Mouse (Mus musculus): ENCODE results near the gene Arl5c. TPM values are rescaled to one million over a fixed set of nuclear protein-coding genes. Genes with fewer than 3 reads are reported as not detected.

Arl5c gene
- polyA plus RNA-seq, 1 experiment = 3.2 TPM

Other genes with a start within 250 kb of the Arl5c start
- 18.0 and 19.0 TPM in 2 replicates for gene Cwc25, start 229.6 kb downstream of the Arl5c start, polyA plus RNA-seq (2012; rRNA removed)
- gene 1700001P01Rik, start 220.3 kb downstream of the Arl5c start, polyA plus RNA-seq (2012; rRNA removed) = 0.34 and 0.78 TPM in 2 replicates
- gene Rpl23, start 213.7 kb downstream of the Arl5c start, polyA plus RNA-seq (2012; rRNA removed) = 342 and 345 TPM in 2 replicates
- gene Lasp1, start 197.2 kb downstream of the Arl5c start, polyA plus RNA-seq (2012; rRNA removed) = 108 and 111 TPM in 2 replicates
- gene B230217C12Rik, start 155.4 kb downstream of the Arl5c start, polyA plus RNA-seq (2012; rRNA removed) = 102 and 104 TPM in 2 replicates
- gene Fbxo47, start 112.0 kb downstream of the Arl5c start, polyA plus RNA-seq (2012; rRNA removed) = 0.48 and 0.76 TPM in 2 replicates
- 11.1 and 11.4 TPM in 2 replicates for gene Plxdc1, start 9.7 kb downstream of the Arl5c start, polyA plus RNA-seq (2012; rRNA removed)
- 99.8 and 103 TPM in 2 replicates for gene Cacnb1, start 26.9 kb upstream of the Arl5c start, polyA plus RNA-seq (2012; rRNA removed)
- 918 and 950 TPM in 2 replicates for gene Rpl19, start 30.5 kb upstream of the Arl5c start, polyA plus RNA-seq (2012; rRNA removed)
- 47.8 and 64.4 TPM in 2 replicates for gene Stac2, start 57.3 kb upstream of the Arl5c start, polyA plus RNA-seq (2012; rRNA removed)
- gene Fbxl20, start 154.2 kb upstream of the Arl5c start, polyA plus RNA-seq (2012; rRNA removed) = 26.8 and 28.5 TPM in 2 replicates
- gene Med1, start 197.1 kb upstream of the Arl5c start, polyA plus RNA-seq (2012; rRNA removed) = 24.6 and 28.8 TPM in 2 replicates
- 17.8 and 19.5 TPM in 2 replicates for gene Cdk12, start 206.9 kb upstream of the Arl5c start, polyA plus RNA-seq (2012; rRNA removed)